Mouse (Mus musculus): ENCODE data around the gene Gm4871.
"Not testable (repeated sequence)": the region's sequence is repeated elsewhere in the genome, so short reads cannot be mapped to it uniquely, and the experiment has no call there.

The Gm4871 gene

DNA sequence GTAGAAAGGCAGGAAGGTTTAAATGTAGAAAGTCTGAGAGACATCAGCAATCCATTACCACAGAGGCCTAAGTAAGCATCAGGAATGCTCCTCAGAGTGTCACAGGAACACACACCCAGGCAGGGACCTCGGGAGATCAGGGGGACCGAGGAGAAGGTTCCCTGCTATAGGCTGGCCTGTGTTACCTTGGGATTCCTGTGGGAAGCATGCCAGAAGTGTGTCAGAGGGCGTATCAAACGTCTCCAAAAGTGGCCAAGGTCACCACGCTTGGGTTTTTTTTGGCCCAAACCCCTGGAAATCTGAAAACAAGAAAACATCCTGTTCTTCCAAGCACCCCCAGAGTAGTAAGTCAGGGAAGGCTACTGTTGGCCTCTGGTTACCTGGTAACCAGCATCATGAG is at the start of gene Gm4871:
Gene Gm4871 (minus strand): TSS at position 364 of the 400 bp plus-strand sequence.
- not testable (repeated sequence) for DNase-seq (ENCODE audit: low read depth, low spot score)

DNA sequence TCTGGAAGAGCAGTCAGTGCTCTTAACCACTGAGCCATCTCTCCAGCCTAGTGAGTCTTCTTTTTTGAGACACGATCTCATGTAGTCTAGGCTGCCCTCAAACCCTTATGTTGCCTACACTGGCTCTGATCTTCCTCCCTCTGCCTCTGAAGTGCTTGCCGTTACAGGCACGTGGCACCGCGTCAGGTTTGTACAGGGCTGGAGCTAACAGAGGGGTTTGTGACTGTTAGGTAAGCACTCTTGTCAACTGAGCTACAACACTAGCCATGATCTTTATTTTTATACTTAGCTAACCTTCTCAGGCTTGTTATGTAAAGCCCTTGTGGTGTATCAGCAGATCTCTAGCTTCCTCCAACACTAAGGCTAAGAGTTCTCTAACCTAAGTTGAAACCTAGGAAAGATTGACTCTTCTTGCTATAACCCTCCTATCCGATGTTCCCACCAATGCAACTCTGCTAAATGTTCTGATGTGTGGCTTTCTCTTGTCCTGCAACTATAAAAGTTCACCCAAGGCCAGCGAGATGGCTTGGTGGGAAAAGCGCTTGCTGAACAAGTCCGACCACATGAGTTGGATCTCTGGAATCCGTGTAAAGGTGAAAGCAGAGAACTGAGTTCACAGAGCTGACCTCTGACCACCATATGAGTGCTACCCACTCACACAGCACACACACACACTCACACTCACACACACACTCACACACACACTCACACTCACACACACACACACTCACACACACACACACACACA is 49.5 kb upstream of the Gm4871 start:
- DNase-seq (ENCODE audit: low read depth, low spot score) = no peak

DNA sequence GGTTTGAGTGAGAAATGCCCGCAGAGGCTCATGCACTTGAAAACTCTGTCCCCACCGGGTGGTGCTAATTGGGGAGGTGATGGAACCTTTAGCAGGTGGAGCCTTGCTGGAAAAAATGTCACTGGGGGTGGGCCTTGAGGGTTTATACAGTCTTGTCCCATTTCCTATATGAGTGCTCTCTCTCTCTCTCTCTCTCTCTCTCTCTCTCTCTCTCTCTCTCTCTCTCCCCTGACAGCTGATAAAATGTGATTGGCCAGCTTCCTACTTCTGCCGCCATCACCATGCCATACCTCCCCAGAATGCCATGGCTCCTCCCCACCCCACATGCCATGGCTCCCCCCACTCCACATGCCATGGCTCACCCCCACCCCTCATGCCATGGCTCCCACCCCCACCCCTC is 42.5 kb upstream of the Gm4871 start:
- no peak for DNase-seq (ENCODE audit: low read depth, low spot score)

DNA sequence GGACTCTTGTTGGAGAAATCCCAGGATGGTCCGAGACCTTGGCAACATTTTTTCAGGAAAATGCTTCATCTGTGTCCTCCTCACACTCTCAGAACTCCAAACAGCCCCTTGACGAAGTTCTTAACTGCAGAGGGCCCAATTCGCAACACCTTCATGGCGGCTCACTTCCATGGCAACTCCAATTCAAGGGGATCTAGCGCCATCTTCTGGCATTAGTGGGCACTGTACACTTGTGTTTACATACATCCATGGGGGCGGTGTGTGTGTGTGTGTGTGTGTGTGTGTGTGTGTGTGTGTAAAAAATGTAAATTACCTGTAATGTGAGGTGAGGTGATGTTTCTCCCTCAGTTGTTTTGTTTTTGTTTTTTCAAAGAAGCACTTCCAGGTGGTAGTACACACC is 38.8 kb upstream of the Gm4871 start:
- DNase-seq (ENCODE audit: low read depth, low spot score) = no peak

DNA sequence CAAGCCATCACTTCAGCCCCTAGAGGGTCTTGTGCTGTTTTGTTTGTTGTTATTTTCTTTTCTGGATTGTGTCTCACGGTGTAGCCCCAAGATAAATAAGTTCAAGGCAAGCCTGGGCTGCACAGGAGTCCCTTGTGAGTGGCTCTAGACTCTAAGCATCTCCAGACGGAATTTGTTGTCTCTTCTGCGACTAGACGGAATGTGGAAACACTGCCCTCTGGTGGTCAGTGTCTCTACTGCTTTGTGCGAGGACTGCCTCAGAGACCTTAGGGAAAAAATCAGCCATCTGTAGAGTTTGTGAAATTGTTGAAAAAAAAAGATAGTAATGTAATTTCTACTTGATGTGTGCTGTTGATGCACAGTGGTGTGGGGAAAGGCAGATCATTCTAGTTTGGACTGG is 37.2 kb upstream of the Gm4871 start:
- peak; percentile 47 for DNase-seq (ENCODE audit: low read depth, low spot score)

DNA sequence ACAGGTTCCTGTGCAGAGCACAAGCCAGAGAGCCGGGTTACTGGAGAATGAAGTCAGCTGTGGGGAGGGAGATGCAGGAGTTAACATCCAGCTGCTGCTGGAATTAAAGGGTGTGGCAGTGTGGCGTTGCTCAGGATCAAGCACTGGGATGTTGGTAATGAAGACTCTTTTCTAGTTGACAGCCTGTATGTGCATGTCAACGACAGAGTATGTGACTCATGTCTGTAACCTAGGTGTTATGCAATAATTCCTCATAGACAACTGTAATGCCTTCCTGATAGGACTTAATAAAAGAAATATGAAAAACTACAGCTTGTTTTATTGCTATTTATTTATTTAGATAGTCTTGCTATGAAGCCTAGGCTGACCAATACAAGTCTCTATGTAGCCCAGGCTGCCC is 36.3 kb upstream of the Gm4871 start:
- DNase-seq (ENCODE audit: low read depth, low spot score) = no peak

DNA sequence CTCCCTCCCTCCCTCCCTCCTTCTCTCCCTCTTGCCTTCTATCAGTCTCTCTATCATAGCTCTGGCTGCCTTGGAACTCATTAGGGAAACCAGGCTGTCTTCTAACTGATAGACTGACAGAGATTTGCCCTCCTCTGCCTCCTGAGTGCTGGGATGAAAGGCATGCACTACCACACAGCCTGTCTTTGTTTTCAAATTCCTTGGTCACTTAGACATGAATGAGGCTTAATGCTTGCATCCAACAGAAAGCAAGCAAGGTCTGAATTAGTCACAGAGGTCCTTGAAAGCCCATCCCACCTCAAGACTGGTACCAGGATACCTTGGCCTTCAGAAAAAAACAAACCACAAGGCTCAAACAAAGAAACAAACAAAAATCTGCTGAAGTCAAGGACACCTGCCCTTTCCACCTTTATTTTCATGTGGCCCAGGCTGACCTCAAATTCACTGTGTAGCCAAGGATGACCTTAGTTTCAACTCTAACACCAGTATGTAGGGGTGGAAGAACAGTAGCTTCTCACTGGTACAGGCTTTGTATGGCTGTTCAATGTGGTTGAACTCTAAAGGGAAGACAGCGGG is 32.3 kb upstream of the Gm4871 start:
- no peak for DNase-seq (ENCODE audit: low read depth, low spot score)

DNA sequence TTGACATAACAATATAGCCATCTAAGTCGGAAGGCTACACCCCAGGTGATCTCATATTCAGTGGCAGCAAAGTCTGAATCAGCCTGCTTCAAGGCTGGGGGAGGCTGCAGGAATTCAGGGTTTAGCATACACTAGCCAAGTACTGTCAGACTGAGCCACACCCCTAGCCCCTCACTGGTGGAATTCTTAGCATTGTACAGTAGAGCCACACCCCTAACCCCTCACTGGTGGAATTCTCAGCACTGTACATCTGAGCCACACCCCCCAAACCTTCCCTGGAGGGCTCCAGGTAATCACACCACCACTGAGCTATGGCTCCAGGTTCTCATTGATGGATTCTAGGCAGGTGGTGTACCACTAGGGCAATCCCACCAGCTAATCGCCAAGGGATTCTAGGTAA is 27.0 kb upstream of the Gm4871 start:
- DNase-seq (ENCODE audit: low read depth, low spot score) = no peak

DNA sequence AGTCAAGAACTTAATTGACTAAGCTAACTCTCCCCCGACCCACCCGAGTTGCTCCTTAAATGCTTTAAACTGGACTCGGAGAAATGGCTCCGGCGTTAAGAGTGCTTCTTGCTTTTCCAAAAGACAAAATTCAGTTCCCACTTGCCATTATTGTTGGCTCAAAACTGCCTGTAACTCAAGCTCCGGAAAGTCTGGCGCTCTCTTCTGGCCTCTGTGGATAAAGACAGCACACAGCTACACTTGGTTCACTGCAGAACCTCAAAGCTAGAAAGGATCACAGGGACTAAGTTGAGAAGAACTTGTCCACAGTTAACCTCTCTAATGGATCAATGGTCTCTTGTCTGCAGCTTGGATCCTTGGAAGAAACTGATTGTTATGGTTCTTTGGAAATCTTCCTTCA is 26.2 kb upstream of the Gm4871 start:
- DNase-seq (ENCODE audit: low read depth, low spot score) = no peak

DNA sequence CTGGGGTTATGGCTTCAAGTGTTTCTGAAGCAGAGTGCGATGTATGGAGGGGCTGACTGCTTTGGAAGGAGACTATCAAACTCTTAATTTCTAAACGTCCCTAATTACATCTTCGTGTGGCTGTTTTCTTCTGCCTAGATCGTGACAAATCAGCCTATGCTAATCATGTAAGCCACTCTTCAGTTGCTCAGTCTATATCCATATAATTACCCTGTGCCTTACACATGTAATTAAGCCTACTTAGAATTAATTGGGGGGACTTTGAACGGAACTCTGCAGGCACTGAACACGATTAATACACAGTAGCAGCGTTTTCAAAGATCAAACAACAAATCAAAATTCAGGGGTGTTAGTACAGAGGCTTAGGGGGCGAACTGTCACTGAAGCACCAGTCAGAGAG is 25.4 kb upstream of the Gm4871 start:
- no peak for DNase-seq (ENCODE audit: low read depth, low spot score)

DNA sequence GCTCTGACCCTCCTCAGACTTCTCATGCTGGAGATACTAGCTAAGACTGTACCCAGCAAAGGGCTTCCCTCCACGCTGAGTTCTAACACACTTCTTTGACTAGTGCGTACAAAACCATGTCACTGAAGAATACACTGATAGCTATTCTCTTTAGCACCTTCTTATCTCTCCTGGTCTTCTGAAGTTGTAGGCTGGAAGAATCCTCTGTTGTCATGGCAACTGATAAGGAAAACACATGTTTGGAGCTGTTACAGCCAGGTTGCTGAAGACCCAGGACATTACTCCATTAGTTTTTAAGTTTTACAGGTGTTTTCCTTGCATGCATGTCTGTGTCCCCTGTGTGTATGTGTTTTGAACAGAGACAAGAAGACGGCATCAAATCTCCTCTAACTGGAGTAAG is 21.6 kb upstream of the Gm4871 start:
- DNase-seq (ENCODE audit: low read depth, low spot score) = not testable (repeated sequence)

DNA sequence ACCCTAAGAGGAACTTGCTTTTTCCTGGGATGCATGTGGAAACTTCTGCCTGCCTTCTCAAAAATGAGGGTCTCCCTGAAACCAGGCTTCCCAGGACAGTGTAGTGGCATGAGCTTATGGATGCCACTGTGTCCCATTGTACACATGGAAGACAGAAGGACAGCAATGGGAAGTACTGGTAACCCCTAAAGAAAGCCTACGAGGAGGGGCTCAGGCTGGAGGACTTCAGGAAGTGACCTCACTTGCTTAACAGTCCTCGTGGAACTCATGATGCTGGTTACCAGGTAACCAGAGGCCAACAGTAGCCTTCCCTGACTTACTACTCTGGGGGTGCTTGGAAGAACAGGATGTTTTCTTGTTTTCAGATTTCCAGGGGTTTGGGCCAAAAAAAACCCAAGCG is 10.1 kb upstream of the Gm4871 start, which contains the start of gene 1700018F24Rik:
Gene 1700018F24Rik (plus strand): TSS at position 301 of the 400 bp plus-strand sequence.
- DNase-seq (ENCODE audit: low read depth, low spot score) = not testable (repeated sequence)

DNA sequence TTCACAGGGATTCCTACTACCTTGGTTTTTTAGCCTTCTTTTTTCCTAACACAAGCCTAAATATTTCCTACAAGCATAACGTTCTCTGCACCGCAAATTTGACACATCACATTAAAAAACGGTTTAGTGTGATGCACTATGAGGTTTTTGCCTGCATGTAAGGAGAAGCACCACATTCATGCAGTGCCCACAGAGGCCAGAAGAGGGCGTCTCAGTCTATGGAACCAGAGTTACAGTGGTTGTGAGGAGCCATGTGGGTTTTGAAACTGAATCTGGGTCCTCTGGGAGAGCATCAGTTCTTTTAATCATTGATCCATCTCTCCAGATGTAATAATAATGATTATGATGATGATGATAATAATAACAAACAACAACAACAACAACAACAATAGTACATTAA is 9.1 kb upstream of the Gm4871 start:
- DNase-seq (ENCODE audit: low read depth, low spot score) = no peak

DNA sequence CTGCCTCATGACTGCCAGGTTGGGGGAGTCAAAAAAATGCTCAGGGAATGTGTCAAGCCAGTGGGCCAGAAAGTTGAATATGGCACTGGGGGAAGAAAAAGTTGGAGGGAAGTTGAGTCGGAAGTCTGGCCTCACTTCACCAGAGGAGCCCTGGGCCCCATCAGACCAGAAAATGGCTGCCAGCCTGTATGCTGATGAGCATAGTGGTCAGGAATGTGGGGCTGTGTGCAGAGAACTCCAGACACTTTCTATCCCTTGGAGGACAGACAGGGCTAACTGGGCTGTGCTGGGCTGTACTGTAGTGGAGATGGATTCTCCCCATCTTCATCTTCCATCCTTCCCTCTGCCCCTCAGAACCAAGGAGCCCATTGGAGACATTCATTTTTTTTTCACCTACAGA is 2.1 kb downstream of the Gm4871 start:
- not testable (repeated sequence) for DNase-seq (ENCODE audit: low read depth, low spot score)

DNA sequence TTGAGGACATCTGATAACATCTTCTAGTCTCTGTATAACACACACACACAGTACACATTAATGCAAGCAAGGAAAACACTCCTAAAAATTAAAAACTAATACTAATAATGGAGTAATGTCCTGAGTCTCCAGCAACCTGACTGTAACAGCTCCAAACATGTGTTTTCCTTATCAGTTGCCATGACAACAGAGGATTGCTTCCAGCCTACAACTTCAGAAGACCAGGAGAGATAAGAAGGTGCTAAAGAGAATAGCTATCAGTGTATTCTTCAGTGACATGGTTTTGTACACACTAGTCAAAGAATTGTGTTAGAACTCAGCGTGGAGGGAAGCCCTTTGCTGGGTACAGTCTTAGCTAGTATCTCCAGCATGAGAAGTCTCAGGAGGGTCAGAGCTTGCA is 11.8 kb downstream of the Gm4871 start:
- DNase-seq (ENCODE audit: low read depth, low spot score) = not testable (repeated sequence)

DNA sequence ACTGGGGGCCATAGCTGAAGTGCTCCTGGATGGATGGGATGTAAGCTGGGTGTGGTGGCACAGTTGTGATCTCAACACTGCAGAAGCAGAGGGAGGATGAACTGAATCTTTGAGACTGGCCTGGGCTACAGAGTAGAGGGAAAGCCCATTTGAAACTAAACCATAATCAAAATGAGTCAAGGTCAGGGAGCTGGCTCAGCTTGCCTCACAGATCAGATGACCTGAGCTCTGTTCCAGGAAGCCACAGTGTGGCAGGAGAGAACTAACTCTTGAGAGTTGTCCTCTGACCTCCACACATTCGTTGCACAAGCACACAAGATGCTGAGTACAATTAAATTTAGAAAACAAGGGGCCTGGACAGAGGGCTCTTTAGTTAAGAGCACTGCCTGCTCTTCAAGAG is 12.3 kb downstream of the Gm4871 start:
- DNase-seq (ENCODE audit: low read depth, low spot score) = not testable (repeated sequence)

DNA sequence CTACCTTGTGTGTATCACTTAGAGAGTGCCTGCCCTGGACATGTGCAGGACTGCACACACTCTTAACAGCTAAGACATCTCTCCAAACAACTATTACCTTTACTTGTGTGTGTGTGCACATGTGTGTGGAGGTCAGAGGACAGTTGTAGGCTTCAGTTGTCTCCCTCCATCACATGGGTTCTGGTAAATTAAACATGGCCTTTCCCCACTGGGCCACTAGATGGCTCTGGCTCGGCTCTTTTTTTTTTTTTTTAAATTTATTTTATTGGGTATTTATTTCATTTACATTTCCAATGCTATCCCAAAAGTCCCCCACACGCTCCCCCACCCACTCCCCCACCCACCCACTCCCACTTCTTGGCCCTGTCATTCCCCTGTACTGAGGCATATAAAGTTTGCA is 15.8 kb downstream of the Gm4871 start:
- DNase-seq (ENCODE audit: low read depth, low spot score) = not testable (repeated sequence)

DNA sequence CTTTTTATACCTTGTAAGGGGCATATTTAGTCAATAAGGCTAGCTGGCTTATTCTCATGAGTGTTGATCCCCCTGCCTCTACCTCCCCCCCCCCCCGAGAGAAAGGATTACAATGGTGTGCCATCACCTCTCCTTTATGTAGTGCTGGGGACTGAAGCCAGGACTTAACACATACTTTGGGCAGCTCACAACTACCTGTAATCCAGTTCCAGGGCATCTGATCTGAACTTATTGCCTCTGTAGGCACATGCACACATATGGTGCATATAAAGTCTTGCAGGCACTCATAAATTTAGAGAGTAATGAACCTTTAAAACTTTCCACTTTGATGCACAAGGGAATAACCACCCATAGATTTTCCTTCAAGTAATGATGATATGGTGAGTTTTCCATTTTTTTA is 18.3 kb downstream of the Gm4871 start:
- no peak for DNase-seq (ENCODE audit: low read depth, low spot score)

DNA sequence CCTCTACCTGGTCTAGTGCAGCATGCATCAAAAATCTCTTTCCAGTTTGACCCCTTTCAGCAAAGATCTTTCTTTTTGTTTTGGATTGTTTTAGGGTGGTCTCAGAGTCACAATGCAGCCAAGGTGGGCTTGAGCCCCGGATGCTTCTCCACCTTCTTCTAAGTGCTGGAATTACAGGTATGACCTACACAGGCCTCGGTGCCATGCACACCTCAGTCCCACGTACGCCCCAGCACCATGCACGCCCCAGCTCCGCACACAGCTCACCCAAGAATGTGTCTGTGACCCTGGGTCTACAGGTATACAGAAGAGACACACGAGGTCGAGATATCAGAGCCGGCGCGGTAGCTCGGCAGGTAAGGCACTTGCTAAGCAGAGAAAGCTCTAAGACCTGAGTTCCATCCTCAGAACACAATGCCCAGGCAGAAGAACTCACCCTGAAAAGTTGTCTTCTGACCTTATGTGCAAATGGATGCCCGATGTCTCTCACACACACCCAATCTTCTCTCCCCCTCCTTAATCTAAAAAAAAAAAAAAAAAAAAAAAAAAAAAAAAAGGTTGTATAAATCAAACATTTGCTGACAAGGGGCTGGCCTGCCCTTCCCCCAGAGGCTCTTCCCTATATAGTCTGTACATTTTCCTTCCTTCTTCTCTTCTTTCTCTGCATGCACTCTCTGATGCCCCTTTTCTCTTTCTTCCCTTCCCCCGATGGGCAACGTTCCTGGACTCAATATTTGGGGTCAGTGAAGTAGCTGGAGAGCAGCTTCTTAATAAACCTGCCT is 23.5 kb downstream of the Gm4871 start:
- DNase-seq (ENCODE audit: low read depth, low spot score) = no peak

DNA sequence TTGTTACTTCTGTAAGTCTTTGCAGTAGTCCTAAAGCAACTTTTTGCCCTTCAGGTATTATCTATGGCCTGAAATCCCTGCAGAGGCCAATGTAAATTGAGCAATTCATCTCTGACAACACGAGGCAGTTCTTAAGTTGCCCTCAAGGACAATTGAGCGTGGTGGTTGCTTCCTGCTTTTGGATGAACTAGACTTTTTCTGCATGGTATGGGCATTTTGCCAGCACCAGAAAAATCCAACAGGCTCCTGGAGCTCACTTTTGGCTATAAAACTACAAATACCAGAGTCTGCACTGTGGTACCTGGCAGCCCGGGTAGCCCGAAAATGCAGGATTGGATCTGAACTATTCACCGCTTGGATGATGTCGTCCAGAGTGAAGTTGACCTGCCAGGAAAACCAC is 27.0 kb downstream of the Gm4871 start:
- no peak for DNase-seq (ENCODE audit: low read depth, low spot score)

DNA sequence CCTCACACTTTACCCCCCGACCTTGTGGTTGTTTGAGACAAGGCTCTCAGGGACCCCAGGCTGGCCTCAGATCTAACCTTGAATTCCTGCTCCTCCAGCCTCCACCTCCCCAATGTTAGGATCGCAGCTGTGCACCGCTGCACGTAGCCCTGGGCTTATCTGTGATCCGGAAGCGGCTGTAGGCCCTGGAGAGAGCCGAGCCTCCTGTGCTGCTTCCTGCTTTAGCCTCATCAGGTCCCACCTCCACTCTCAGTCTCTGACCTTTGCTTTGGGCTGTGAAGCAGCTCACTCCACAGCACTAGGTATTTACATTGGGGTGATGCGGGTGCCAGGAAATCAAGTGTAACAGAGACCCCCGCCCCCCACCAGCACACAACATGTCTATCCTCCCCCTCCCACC is 28.1 kb downstream of the Gm4871 start:
- no peak for DNase-seq (ENCODE audit: low read depth, low spot score)

DNA sequence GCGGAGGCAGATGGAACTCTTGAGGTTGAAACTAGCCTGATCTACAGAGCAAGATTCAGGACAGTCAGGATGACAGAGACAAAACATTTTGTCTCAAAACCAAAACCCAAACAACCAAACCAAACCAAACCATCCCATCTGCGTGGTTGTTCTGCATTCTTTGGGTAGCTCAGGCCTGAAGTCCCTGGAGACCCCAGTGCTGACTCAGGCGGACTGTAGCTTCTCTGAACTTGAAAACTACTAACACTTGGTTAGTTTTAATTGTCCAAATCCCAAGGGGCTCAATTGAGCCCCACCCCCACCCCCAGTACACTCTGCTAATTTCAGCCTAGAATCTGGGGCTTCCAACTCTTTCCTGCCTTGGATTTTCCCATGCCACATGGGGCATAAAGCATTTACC is 29.2 kb downstream of the Gm4871 start:
- DNase-seq (ENCODE audit: low read depth, low spot score) = no peak

DNA sequence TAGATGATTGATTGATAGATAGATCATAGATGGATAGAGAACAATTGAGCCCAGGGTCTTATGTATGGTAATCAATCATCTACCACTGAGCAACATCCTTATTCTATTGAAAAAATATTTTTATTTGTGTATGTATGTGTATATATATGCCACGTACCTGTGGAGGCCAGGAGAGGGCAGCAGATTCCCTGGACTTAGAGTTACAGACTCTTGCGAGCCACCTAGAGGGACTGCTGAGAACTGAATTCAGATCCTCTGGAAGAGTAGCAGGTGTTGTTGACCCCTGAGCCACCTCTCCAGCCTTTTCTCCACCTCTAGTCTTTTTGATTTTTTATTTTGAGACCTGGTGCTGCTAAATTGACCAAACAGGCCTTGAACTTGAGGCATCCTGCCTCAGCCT is 34.1 kb downstream of the Gm4871 start:
- DNase-seq (ENCODE audit: low read depth, low spot score) = no peak
